Mouse (Mus musculus): Measurements from ENCODE around the gene Nutf2. TPM values are rescaled to one million over a fixed set of nuclear protein-coding genes. Genes with fewer than 3 reads are reported as not detected.

Gene Nutf2
- polyA plus RNA-seq (2012; fragmentation: generic; extraction: Trizol), result 141 TPM

- H3ac ChIP-seq (ENCODE audit: control insufficient read depth, insufficient read length), result peak within 1 kb of the TSS; percentile 88
- H3K27me3 ChIP-seq (ENCODE audit: control insufficient read depth, insufficient read depth, insufficient read length), result no peaks in the 10 kb centered on the region
- H3K4me3 ChIP-seq, result peak within 1 kb of the TSS; percentile 82
- H3K79me2 ChIP-seq (ENCODE audit: control insufficient read depth, insufficient read depth), result peaks cover 88% of the 10 kb centered on the region
- peak within 1 kb of the TSS; percentile 96 for H3K4me2 ChIP-seq (ENCODE audit: low read depth)
- H3K36me3 ChIP-seq (ENCODE audit: control insufficient read depth, insufficient read depth), result no peaks in the 10 kb centered on the region
- TF ChIP-seq MYOG (IDR thresholded peaks at IDR 0.05; ENCODE audit: control insufficient read depth in 1 of 3, insufficient read depth in 1 of 3, insufficient read length in 2 of 3, low read depth in 2 of 3) (peak in 1 of 3 experiments; percentile 1), MYOD1 (IDR thresholded peaks at IDR 0.05; ENCODE audit: control insufficient read depth in 1 of 3, insufficient read length in 2 of 3, low read depth in 2 of 3) (peak in 2 of 3 experiments; percentile 0 to 60), E2F4 (IDR thresholded peaks at IDR 0.05; ENCODE audit: insufficient read depth) (peak; percentile 67), TCF12 (IDR thresholded peaks at IDR 0.05; ENCODE audit: insufficient read depth, poor library complexity, severe bottlenecking) (no peak), SRF (IDR thresholded peaks at IDR 0.05; ENCODE audit: control insufficient read depth, insufficient read length, low read depth) (peak; percentile 72), MAX (IDR thresholded peaks at IDR 0.05; ENCODE audit: low read depth) (no peak), REST (IDR thresholded peaks at IDR 0.05; ENCODE audit: insufficient read depth, insufficient read length) (no peak), POLR2AphosphoS2 (IDR thresholded peaks at IDR 0.05; ENCODE audit: insufficient read length, low read depth) (peak; percentile 81), USF1 (IDR thresholded peaks at IDR 0.05; ENCODE audit: low read depth) (no peak), TCF3 (IDR thresholded peaks at IDR 0.05; ENCODE audit: insufficient read length, low read depth) (peak; percentile 22), POLR2A (IDR thresholded peaks at IDR 0.05; ENCODE audit: insufficient read length, low read depth) (peak; percentile 88), CEBPB (IDR thresholded peaks at IDR 0.05; ENCODE audit: insufficient read depth, poor library complexity, severe bottlenecking) (no peak)
These were observed at the start of gene Nutf2 for GRCm38 (mm10) chr8:105860143-105860981. Nutf2 (plus strand) TSS chr8:105860580.

GRCm38 (mm10) chr8:105811061-105811460 is 49.3 kb upstream of the Nutf2 start:
- no peak for TF ChIP-seq REST (IDR thresholded peaks at IDR 0.05; ENCODE audit: insufficient read depth, insufficient read length)
- TF ChIP-seq POLR2AphosphoS2 (IDR thresholded peaks at IDR 0.05; ENCODE audit: insufficient read length, low read depth), result no peak
- no peak for TF ChIP-seq TCF3 (IDR thresholded peaks at IDR 0.05; ENCODE audit: insufficient read length, low read depth)
- TF ChIP-seq MYOD1 (IDR thresholded peaks at IDR 0.05; ENCODE audit: control insufficient read depth in 1 of 3, insufficient read length in 2 of 3, low read depth in 2 of 3), result no peak
- no peak for TF ChIP-seq USF1 (IDR thresholded peaks at IDR 0.05; ENCODE audit: low read depth)
- no peak for TF ChIP-seq E2F4 (IDR thresholded peaks at IDR 0.05; ENCODE audit: insufficient read depth)
- TF ChIP-seq MAX (IDR thresholded peaks at IDR 0.05; ENCODE audit: low read depth), result no peak
- TF ChIP-seq CEBPB (IDR thresholded peaks at IDR 0.05; ENCODE audit: insufficient read depth, poor library complexity, severe bottlenecking), result no peak
- TF ChIP-seq TCF12 (IDR thresholded peaks at IDR 0.05; ENCODE audit: insufficient read depth, poor library complexity, severe bottlenecking), result no peak
- no peak for TF ChIP-seq SRF (IDR thresholded peaks at IDR 0.05; ENCODE audit: control insufficient read depth, insufficient read length, low read depth)
- TF ChIP-seq POLR2A (IDR thresholded peaks at IDR 0.05; ENCODE audit: insufficient read length, low read depth), result no peak
- no peak for TF ChIP-seq MYOG (IDR thresholded peaks at IDR 0.05; ENCODE audit: control insufficient read depth in 1 of 3, insufficient read depth in 1 of 3, insufficient read length in 2 of 3, low read depth in 2 of 3)
- no peak overlapping the region for H3ac ChIP-seq (ENCODE audit: control insufficient read depth, insufficient read length)
- peaks cover 57% of the 10 kb centered on the region for H3K79me2 ChIP-seq (ENCODE audit: control insufficient read depth, insufficient read depth)
- H3K36me3 ChIP-seq (ENCODE audit: control insufficient read depth, insufficient read depth), result no peaks in the 10 kb centered on the region
- no peak overlapping the region for H3K4me2 ChIP-seq (ENCODE audit: low read depth)
- H3K4me3 ChIP-seq, result no peak overlapping the region
- H3K27me3 ChIP-seq (ENCODE audit: control insufficient read depth, insufficient read depth, insufficient read length), result no peaks in the 10 kb centered on the region

- Histone ChIP-seq H3K27me3 (ENCODE audit: control insufficient read depth, insufficient read depth, insufficient read length) (no peaks in the 10 kb centered on the region), H3K4me2 (ENCODE audit: low read depth) (no peak overlapping the region)
These were observed 48.8 kb upstream of the Nutf2 start for GRCm38 (mm10) chr8:105811543-105811942.

GRCm38 (mm10) chr8:105812511-105812910 is 47.9 kb upstream of the Nutf2 start:
- Histone ChIP-seq H3ac (ENCODE audit: control insufficient read depth, insufficient read length) (no peak overlapping the region), H3K4me3 (no peak overlapping the region), H3K36me3 (ENCODE audit: control insufficient read depth, insufficient read depth) (no peaks in the 10 kb centered on the region), H3K79me2 (ENCODE audit: control insufficient read depth, insufficient read depth) (peaks cover 63% of the 10 kb centered on the region), H3K4me2 (ENCODE audit: low read depth) (no peak overlapping the region), H3K27me3 (ENCODE audit: control insufficient read depth, insufficient read depth, insufficient read length) (no peaks in the 10 kb centered on the region)
- TF ChIP-seq REST (IDR thresholded peaks at IDR 0.05; ENCODE audit: insufficient read depth, insufficient read length) (no peak), POLR2A (IDR thresholded peaks at IDR 0.05; ENCODE audit: insufficient read length, low read depth) (no peak), USF1 (IDR thresholded peaks at IDR 0.05; ENCODE audit: low read depth) (no peak), POLR2AphosphoS2 (IDR thresholded peaks at IDR 0.05; ENCODE audit: insufficient read length, low read depth) (no peak), MYOD1 (IDR thresholded peaks at IDR 0.05; ENCODE audit: control insufficient read depth in 1 of 3, insufficient read length in 2 of 3, low read depth in 2 of 3) (no peak), MAX (IDR thresholded peaks at IDR 0.05; ENCODE audit: low read depth) (no peak), TCF12 (IDR thresholded peaks at IDR 0.05; ENCODE audit: insufficient read depth, poor library complexity, severe bottlenecking) (no peak), SRF (IDR thresholded peaks at IDR 0.05; ENCODE audit: control insufficient read depth, insufficient read length, low read depth) (no peak), CEBPB (IDR thresholded peaks at IDR 0.05; ENCODE audit: insufficient read depth, poor library complexity, severe bottlenecking) (no peak), E2F4 (IDR thresholded peaks at IDR 0.05; ENCODE audit: insufficient read depth) (no peak), TCF3 (IDR thresholded peaks at IDR 0.05; ENCODE audit: insufficient read length, low read depth) (no peak), MYOG (IDR thresholded peaks at IDR 0.05; ENCODE audit: control insufficient read depth in 1 of 3, insufficient read depth in 1 of 3, insufficient read length in 2 of 3, low read depth in 2 of 3) (no peak)

More at GRCm38 (mm10) chr8:105811543-105811942, 48.8 kb upstream of the Nutf2 start:
- no peaks in the 10 kb centered on the region for H3K36me3 ChIP-seq (ENCODE audit: control insufficient read depth, insufficient read depth)
- TF ChIP-seq MYOD1 (IDR thresholded peaks at IDR 0.05; ENCODE audit: control insufficient read depth in 1 of 3, insufficient read length in 2 of 3, low read depth in 2 of 3) (peak in 1 of 3 experiments; percentile 16), POLR2A (IDR thresholded peaks at IDR 0.05; ENCODE audit: insufficient read length, low read depth) (no peak), E2F4 (IDR thresholded peaks at IDR 0.05; ENCODE audit: insufficient read depth) (no peak)
- H3ac ChIP-seq (ENCODE audit: control insufficient read depth, insufficient read length), result no peak overlapping the region
- peaks cover 58% of the 10 kb centered on the region for H3K79me2 ChIP-seq (ENCODE audit: control insufficient read depth, insufficient read depth)
- H3K4me3 ChIP-seq, result no peak overlapping the region

Data from myocyte (in vitro differentiated cells).